Mouse (Mus musculus): ENCODE measurements around the gene Lsm4. TPM values are rescaled to one million over a fixed set of nuclear protein-coding genes. Genes with fewer than 3 reads are reported as not detected.
A peak's percentile ranks its signal among the peaks of the same experiment; 100 is the strongest.

Gene Lsm4
- polyA plus RNA-seq, 1 experiment = 199 TPM

GRCm38 (mm10) chr8:70659604-70660272 lies 13.3 kb upstream of the Lsm4 start:
- WGBS = under 1% methylated on average over 43 of the region's 44 CpGs
- no peaks in the 10 kb centered on the region for H3K27me3 ChIP-seq (ENCODE audit: control insufficient read depth, insufficient read depth, low read length)
- H3K4me1 ChIP-seq (replicated peaks; ENCODE audit: control insufficient read depth, insufficient read depth, low read length) = peaks cover 15% of the 10 kb centered on the region
- H3K4me3 ChIP-seq (ENCODE audit: control insufficient read depth, insufficient read depth, low read length) = peak overlapping the region; percentile 90
- H3K27ac ChIP-seq (ENCODE audit: control insufficient read depth, insufficient read depth, low read length) = no peak overlapping the region
- TF ChIP-seq CTCF (IDR thresholded peaks at IDR 0.05; ENCODE audit: borderline replicate concordance, control insufficient read depth, extremely low read depth, insufficient read depth, low read length, poor library complexity) = no peak
- peak; percentile 40; the same call in 1 of the 2 replicates for TF ChIP-seq POLR2A (IDR thresholded peaks at IDR 0.05; ENCODE audit: control insufficient read depth, extremely low read depth, insufficient read depth, low read length, poor library complexity)
- DNase-seq = peak; percentile 87
- no peaks in the 10 kb centered on the region for H3K36me3 ChIP-seq (ENCODE audit: control insufficient read depth, insufficient read depth, low read length)

DNA sequence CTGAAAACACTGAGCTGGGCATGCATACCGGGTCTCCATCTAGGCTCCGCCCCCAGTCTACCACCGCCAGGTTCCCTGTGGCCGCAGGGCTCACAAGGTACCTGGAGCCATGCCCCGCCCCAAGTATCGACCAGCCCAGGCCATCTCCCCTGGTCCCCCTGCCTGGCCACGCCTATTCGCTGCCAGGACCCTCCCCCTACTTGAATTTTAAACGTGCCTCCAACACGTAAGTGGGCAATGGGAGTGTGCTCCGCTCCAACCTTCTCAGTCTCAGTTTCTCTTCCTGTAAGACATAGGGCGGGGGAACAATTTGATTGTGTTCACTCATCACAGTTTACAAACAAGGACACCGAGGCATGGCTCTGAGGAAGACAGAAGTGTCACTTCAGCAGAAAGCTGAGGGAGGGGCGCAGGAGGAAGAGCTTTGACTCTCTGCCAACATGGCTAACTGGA lies 12.7 kb upstream of the Lsm4 start, which contains the start of gene Pgpep1:
TSS of gene Pgpep1 (minus strand) at position 116 of the 453 bp plus-strand sequence.
- no peak within 1 kb of the TSS for H3K27ac ChIP-seq (ENCODE audit: control insufficient read depth, insufficient read depth, low read length)
- peak; percentile 33 for DNase-seq
- H3K4me1 ChIP-seq (replicated peaks; ENCODE audit: control insufficient read depth, insufficient read depth, low read length) = peaks cover 15% of the 10 kb centered on the region
- peak within 1 kb of the TSS; percentile 90 for H3K4me3 ChIP-seq (ENCODE audit: control insufficient read depth, insufficient read depth, low read length)
- 10% methylated on average over 14 of the region's 14 CpGs for WGBS
- TF ChIP-seq CTCF (IDR thresholded peaks at IDR 0.05; ENCODE audit: borderline replicate concordance, control insufficient read depth, extremely low read depth, insufficient read depth, low read length, poor library complexity) (no peak), POLR2A (IDR thresholded peaks at IDR 0.05; ENCODE audit: control insufficient read depth, extremely low read depth, insufficient read depth, low read length, poor library complexity) (no peak)
- H3K36me3 ChIP-seq (ENCODE audit: control insufficient read depth, insufficient read depth, low read length) = no peaks in the 10 kb centered on the region
- no peaks in the 10 kb centered on the region for H3K27me3 ChIP-seq (ENCODE audit: control insufficient read depth, insufficient read depth, low read length)

GRCm38 (mm10) chr8:70663691-70664090 lies 9.4 kb upstream of the Lsm4 start:
- H3K36me3 ChIP-seq (ENCODE audit: control insufficient read depth, insufficient read depth, low read length) = no peaks in the 10 kb centered on the region
- no peak overlapping the region for H3K4me3 ChIP-seq (ENCODE audit: control insufficient read depth, insufficient read depth, low read length)
- H3K4me1 ChIP-seq (replicated peaks; ENCODE audit: control insufficient read depth, insufficient read depth, low read length) = peaks cover 33% of the 10 kb centered on the region
- WGBS = 84% methylated on average over 4 of the region's 4 CpGs
- no peak overlapping the region for H3K27ac ChIP-seq (ENCODE audit: control insufficient read depth, insufficient read depth, low read length)
- no peak for DNase-seq
- no peaks in the 10 kb centered on the region for H3K27me3 ChIP-seq (ENCODE audit: control insufficient read depth, insufficient read depth, low read length)
- no peak for TF ChIP-seq POLR2A (IDR thresholded peaks at IDR 0.05; ENCODE audit: control insufficient read depth, extremely low read depth, insufficient read depth, low read length, poor library complexity)
- no peak for TF ChIP-seq CTCF (IDR thresholded peaks at IDR 0.05; ENCODE audit: borderline replicate concordance, control insufficient read depth, extremely low read depth, insufficient read depth, low read length, poor library complexity)

- Histone ChIP-seq H3K4me3 (ENCODE audit: control insufficient read depth, insufficient read depth, low read length) (no peak overlapping the region), H3K36me3 (ENCODE audit: control insufficient read depth, insufficient read depth, low read length) (no peaks in the 10 kb centered on the region)
- no peak for DNase-seq
Observed at GRCm38 (mm10) chr8:70664631-70665030, 8.4 kb upstream of the Lsm4 start.

DNA sequence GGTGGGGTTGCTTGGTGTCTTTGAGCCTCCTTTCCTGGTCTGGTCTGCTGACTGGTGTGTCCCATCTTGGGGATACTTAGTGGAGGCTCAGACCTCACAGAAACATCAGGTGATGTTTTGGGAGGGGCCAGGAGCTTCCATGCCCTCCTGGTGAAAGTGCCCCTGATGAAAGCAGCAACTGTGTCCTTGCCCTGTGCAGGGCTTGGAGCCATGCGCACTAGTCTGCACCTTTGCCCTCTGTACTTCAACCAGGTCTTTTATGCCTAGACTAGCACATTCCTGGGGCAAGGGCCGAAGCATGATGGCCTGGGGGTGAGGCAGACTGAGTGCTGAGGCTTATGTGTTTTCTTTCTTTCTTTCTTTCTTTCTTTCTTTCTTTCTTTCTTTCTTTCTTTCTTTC lies 7.4 kb upstream of the Lsm4 start:
- H3K27me3 ChIP-seq (ENCODE audit: control insufficient read depth, insufficient read depth, low read length) = no peaks in the 10 kb centered on the region
- DNase-seq = no peak
- H3K27ac ChIP-seq (ENCODE audit: control insufficient read depth, insufficient read depth, low read length) = no peak overlapping the region
- H3K4me1 ChIP-seq (replicated peaks; ENCODE audit: control insufficient read depth, insufficient read depth, low read length) = peaks cover 19% of the 10 kb centered on the region
- no peaks in the 10 kb centered on the region for H3K36me3 ChIP-seq (ENCODE audit: control insufficient read depth, insufficient read depth, low read length)
- no peak overlapping the region for H3K4me3 ChIP-seq (ENCODE audit: control insufficient read depth, insufficient read depth, low read length)
- TF ChIP-seq POLR2A (IDR thresholded peaks at IDR 0.05; ENCODE audit: control insufficient read depth, extremely low read depth, insufficient read depth, low read length, poor library complexity) = no peak
- no peak for TF ChIP-seq CTCF (IDR thresholded peaks at IDR 0.05; ENCODE audit: borderline replicate concordance, control insufficient read depth, extremely low read depth, insufficient read depth, low read length, poor library complexity)
- WGBS = 97% methylated on average over 2 of the region's 2 CpGs

More at GRCm38 (mm10) chr8:70664631-70665030, 8.4 kb upstream of the Lsm4 start:
- TF ChIP-seq POLR2A (IDR thresholded peaks at IDR 0.05; ENCODE audit: control insufficient read depth, extremely low read depth, insufficient read depth, low read length, poor library complexity) (no peak), CTCF (IDR thresholded peaks at IDR 0.05; ENCODE audit: borderline replicate concordance, control insufficient read depth, extremely low read depth, insufficient read depth, low read length, poor library complexity) (no peak)
- WGBS = 76% methylated on average over 3 of the region's 3 CpGs
- H3K4me1 ChIP-seq (replicated peaks; ENCODE audit: control insufficient read depth, insufficient read depth, low read length) = peaks cover 28% of the 10 kb centered on the region
- no peak overlapping the region for H3K27ac ChIP-seq (ENCODE audit: control insufficient read depth, insufficient read depth, low read length)
- no peaks in the 10 kb centered on the region for H3K27me3 ChIP-seq (ENCODE audit: control insufficient read depth, insufficient read depth, low read length)

GRCm38 (mm10) chr8:70667071-70667470 lies 6.0 kb upstream of the Lsm4 start:
- no peak for DNase-seq
- 58% methylated on average over 5 of the region's 5 CpGs for WGBS

More at GRCm38 (mm10) chr8:70667071-70667470, 6.0 kb upstream of the Lsm4 start:
- TF ChIP-seq CTCF (IDR thresholded peaks at IDR 0.05; ENCODE audit: borderline replicate concordance, control insufficient read depth, extremely low read depth, insufficient read depth, low read length, poor library complexity) = no peak
- TF ChIP-seq POLR2A (IDR thresholded peaks at IDR 0.05; ENCODE audit: control insufficient read depth, extremely low read depth, insufficient read depth, low read length, poor library complexity) = no peak
- H3K27me3 ChIP-seq (ENCODE audit: control insufficient read depth, insufficient read depth, low read length) = no peaks in the 10 kb centered on the region
- H3K27ac ChIP-seq (ENCODE audit: control insufficient read depth, insufficient read depth, low read length) = peak overlapping the region; percentile 41
- H3K36me3 ChIP-seq (ENCODE audit: control insufficient read depth, insufficient read depth, low read length) = no peaks in the 10 kb centered on the region
- H3K4me3 ChIP-seq (ENCODE audit: control insufficient read depth, insufficient read depth, low read length) = no peak overlapping the region
- H3K4me1 ChIP-seq (replicated peaks; ENCODE audit: control insufficient read depth, insufficient read depth, low read length) = peaks cover 18% of the 10 kb centered on the region
